Mouse (Mus musculus) embryonic facial prominence, embryonic 15.5 days (tissue): ENCODE data around the gene Gm9774. TPM values are rescaled to one million over a fixed set of nuclear protein-coding genes. Genes with fewer than 3 reads are reported as not detected.

ENCODE experiments used
- ATAC-seq: fragments of 200-750 bp; cut with Nextera tagmentation; 2 replicates; pipeline ENCODE4 v1.8.0; 2017; ENCODE audit warnings: low read depth, moderate TSS enrichment; ENCODE audit not compliant: insufficient number of reproducible peaks, low FRiP score, low TSS enrichment
- H3K27ac ChIP-seq: fragments of 300-500 bp; sonication (generic); replicated peaks from 2 replicates; pipeline ENCODE4 v1.5.1; 2015; ENCODE audit warnings: mild to moderate bottlenecking, inconsistent platforms
- H3K27me3 ChIP-seq: fragments of 300-500 bp; sonication (generic); 2 replicates; pipeline ENCODE4 v1.6.1; 2015; ENCODE audit warnings: inconsistent platforms
- H3K36me3 ChIP-seq: fragments of 300-500 bp; sonication (generic); 2 replicates; pipeline ENCODE4 v1.6.1; 2015; ENCODE audit warnings: mild to moderate bottlenecking, inconsistent platforms
- H3K4me1 ChIP-seq: fragments of 300-500 bp; sonication (generic); 2 replicates; pipeline ENCODE4 v1.6.1; 2015; ENCODE audit warnings: inconsistent platforms
- H3K4me2 ChIP-seq: fragments of 300-500 bp; sonication (generic); replicated peaks from 2 replicates; pipeline ENCODE4 v1.6.1; 2015; ENCODE audit warnings: mild to moderate bottlenecking, inconsistent platforms
- H3K4me3 ChIP-seq: fragments of 300-500 bp; sonication (generic); replicated peaks from 2 replicates; pipeline ENCODE4 v1.5.1; 2015; ENCODE audit warnings: mild to moderate bottlenecking, inconsistent platforms
- H3K9ac ChIP-seq: fragments of 300-500 bp; sonication (generic); 2 replicates; pipeline ENCODE4 v1.6.1; 2015; ENCODE audit warnings: inconsistent platforms
- H3K9me3 ChIP-seq: fragments of 300-500 bp; sonication (generic); replicated peaks from 2 replicates; pipeline ENCODE4 v1.6.1; 2016; ENCODE audit warnings: inconsistent platforms
- WGBS: fragments of 180-500 bp; shearing (Covaris S2); methylation state at CpG from one replicate; pipeline ENCODE4 v1.1.7; 2015; 5-methylcytosine and 5-hydroxymethylcytosine counted together
- polyA plus RNA-seq: library from polyadenylated mRNA; unstranded; fragments of >200 nt; fragmentation: Nextera tagmentation; extraction: Ambion mirVana; gene quantifications from 2 replicates; pipeline ENCODE4 v1.2.1, GENCODE M21; 2015

Gene Gm9774
- polyA plus RNA-seq, result 8.5 and 21.1 TPM in 2 replicates

GRCm38 (mm10) chr3:92429323-92429722, at the start of gene Gm9774:
TSS of gene Gm9774 (minus strand) at chr3:92429423.
- WGBS, result 89% methylated on average over 6 of the region's 6 CpGs
- no peak for ATAC-seq
- Histone ChIP-seq H3K4me3 (no peak within 1 kb of the TSS), H3K36me3 (no peaks in the 10 kb centered on the region), H3K27ac (no peak within 1 kb of the TSS), H3K4me1 (no peaks in the 10 kb centered on the region), H3K9ac (no peak within 1 kb of the TSS), H3K27me3 (no peaks in the 10 kb centered on the region), H3K4me2 (no peak within 1 kb of the TSS), H3K9me3 (no peaks in the 10 kb centered on the region)

- H3K4me1 ChIP-seq, result no peaks in the 10 kb centered on the region
- no peak for ATAC-seq
- no peak overlapping the region for H3K4me2 ChIP-seq
- H3K36me3 ChIP-seq, result no peaks in the 10 kb centered on the region
- 87% methylated on average over 2 of the region's 2 CpGs for WGBS
- no peaks in the 10 kb centered on the region for H3K9me3 ChIP-seq
- H3K27ac ChIP-seq, result no peak overlapping the region
- H3K9ac ChIP-seq, result no peak overlapping the region
- H3K27me3 ChIP-seq, result no peaks in the 10 kb centered on the region
- no peak overlapping the region for H3K4me3 ChIP-seq
Observed at GRCm38 (mm10) chr3:92470111-92470510, 40.9 kb upstream of the Gm9774 start.

GRCm38 (mm10) chr3:92467424-92467823, 38.2 kb upstream of the Gm9774 start:
- H3K4me3 ChIP-seq, result no peak overlapping the region
- no peaks in the 10 kb centered on the region for H3K9me3 ChIP-seq
- no peaks in the 10 kb centered on the region for H3K36me3 ChIP-seq
- ATAC-seq, result no peak
- no peaks in the 10 kb centered on the region for H3K27me3 ChIP-seq
- no peaks in the 10 kb centered on the region for H3K4me1 ChIP-seq
- H3K9ac ChIP-seq, result no peak overlapping the region
- no peak overlapping the region for H3K4me2 ChIP-seq
- H3K27ac ChIP-seq, result no peak overlapping the region

GRCm38 (mm10) chr3:92466576-92466975, 37.4 kb upstream of the Gm9774 start:
- Histone ChIP-seq H3K9ac (no peak overlapping the region), H3K4me3 (no peak overlapping the region), H3K9me3 (no peaks in the 10 kb centered on the region), H3K27me3 (no peaks in the 10 kb centered on the region), H3K27ac (no peak overlapping the region), H3K4me2 (no peak overlapping the region), H3K36me3 (no peaks in the 10 kb centered on the region), H3K4me1 (no peaks in the 10 kb centered on the region)
- ATAC-seq, result no peak
- 70% methylated on average over 1 of the region's 1 CpGs for WGBS

- ATAC-seq, result no peak
- WGBS, result 66% methylated on average over 2 of the region's 2 CpGs
Observed at GRCm38 (mm10) chr3:92458620-92459019, 29.4 kb upstream of the Gm9774 start, which contains the start of gene Sprr3. TSS of gene Sprr3 (minus strand) at chr3:92458720.

GRCm38 (mm10) chr3:92455151-92455550, 25.9 kb upstream of the Gm9774 start:
- Histone ChIP-seq H3K9ac (no peak overlapping the region), H3K4me1 (no peaks in the 10 kb centered on the region), H3K9me3 (no peaks in the 10 kb centered on the region), H3K4me3 (no peak overlapping the region), H3K27ac (no peak overlapping the region), H3K36me3 (no peaks in the 10 kb centered on the region), H3K4me2 (no peak overlapping the region), H3K27me3 (no peaks in the 10 kb centered on the region)
- WGBS, result 80% methylated on average over 5 of the region's 5 CpGs
- ATAC-seq, result no peak

More at GRCm38 (mm10) chr3:92458620-92459019, 29.4 kb upstream of the Gm9774 start, which contains the start of gene Sprr3:
- Histone ChIP-seq H3K9ac (no peak within 1 kb of the TSS), H3K9me3 (no peaks in the 10 kb centered on the region), H3K4me2 (no peak within 1 kb of the TSS), H3K27me3 (no peaks in the 10 kb centered on the region), H3K36me3 (no peaks in the 10 kb centered on the region), H3K4me1 (no peaks in the 10 kb centered on the region), H3K27ac (no peak within 1 kb of the TSS), H3K4me3 (no peak within 1 kb of the TSS)

GRCm38 (mm10) chr3:92440177-92440576, 11.0 kb upstream of the Gm9774 start:
- Histone ChIP-seq H3K9me3 (no peaks in the 10 kb centered on the region), H3K4me1 (no peaks in the 10 kb centered on the region), H3K4me2 (no peak overlapping the region), H3K27me3 (no peaks in the 10 kb centered on the region), H3K4me3 (no peak overlapping the region), H3K27ac (no peak overlapping the region), H3K36me3 (no peaks in the 10 kb centered on the region), H3K9ac (no peak overlapping the region)
- WGBS, result 69% methylated on average over 3 of the region's 3 CpGs
- no peak for ATAC-seq

GRCm38 (mm10) chr3:92438689-92439088, 9.5 kb upstream of the Gm9774 start, which contains the start of gene Sprr1b:
TSS of gene Sprr1b (minus strand) at chr3:92438789.
- no peak within 1 kb of the TSS for H3K4me3 ChIP-seq
- no peak within 1 kb of the TSS for H3K4me2 ChIP-seq
- H3K9ac ChIP-seq, result no peak within 1 kb of the TSS
- no peaks in the 10 kb centered on the region for H3K4me1 ChIP-seq
- no peak for ATAC-seq
- H3K9me3 ChIP-seq, result no peaks in the 10 kb centered on the region
- H3K27me3 ChIP-seq, result no peaks in the 10 kb centered on the region
- H3K27ac ChIP-seq, result no peak within 1 kb of the TSS
- WGBS, result 84% methylated on average over 3 of the region's 3 CpGs
- H3K36me3 ChIP-seq, result no peaks in the 10 kb centered on the region

- H3K4me3 ChIP-seq, result no peak within 1 kb of the TSS
- no peaks in the 10 kb centered on the region for H3K4me1 ChIP-seq
- H3K27ac ChIP-seq, result no peak within 1 kb of the TSS
- WGBS, result 72% methylated on average over 2 of the region's 2 CpGs
- no peaks in the 10 kb centered on the region for H3K9me3 ChIP-seq
- no peaks in the 10 kb centered on the region for H3K36me3 ChIP-seq
- H3K9ac ChIP-seq, result no peak within 1 kb of the TSS
- H3K27me3 ChIP-seq, result no peaks in the 10 kb centered on the region
- H3K4me2 ChIP-seq, result no peak within 1 kb of the TSS
- no peak for ATAC-seq
Observed at GRCm38 (mm10) chr3:92432282-92432681, 3.1 kb upstream of the Gm9774 start, which contains the start of gene Sprr2k. TSS of gene Sprr2k (plus strand) at chr3:92432582.

- H3K9me3 ChIP-seq, result no peaks in the 10 kb centered on the region
- ATAC-seq, result no peak
- WGBS, result 91% methylated on average over 2 of the region's 2 CpGs
Observed at GRCm38 (mm10) chr3:92417782-92418181, 11.4 kb downstream of the Gm9774 start, which contains the start of gene Sprr2j-ps. TSS of gene Sprr2j-ps (plus strand) at chr3:92418082.

GRCm38 (mm10) chr3:92407691-92408090, 21.5 kb downstream of the Gm9774 start, which contains the start of gene Sprr2i:
TSS of gene Sprr2i (plus strand) at chr3:92407991.
- H3K4me3 ChIP-seq, result no peak within 1 kb of the TSS
- 89% methylated on average over 2 of the region's 2 CpGs for WGBS
- no peaks in the 10 kb centered on the region for H3K9me3 ChIP-seq
- H3K9ac ChIP-seq, result no peak within 1 kb of the TSS
- H3K4me2 ChIP-seq, result no peak within 1 kb of the TSS
- no peaks in the 10 kb centered on the region for H3K36me3 ChIP-seq
- no peaks in the 10 kb centered on the region for H3K4me1 ChIP-seq
- ATAC-seq, result no peak
- H3K27ac ChIP-seq, result no peak within 1 kb of the TSS
- no peaks in the 10 kb centered on the region for H3K27me3 ChIP-seq

More at GRCm38 (mm10) chr3:92417782-92418181, 11.4 kb downstream of the Gm9774 start, which contains the start of gene Sprr2j-ps:
- Histone ChIP-seq H3K4me2 (no peak within 1 kb of the TSS), H3K4me3 (no peak within 1 kb of the TSS), H3K27ac (no peak within 1 kb of the TSS), H3K9ac (no peak within 1 kb of the TSS), H3K4me1 (no peaks in the 10 kb centered on the region), H3K27me3 (no peaks in the 10 kb centered on the region), H3K36me3 (no peaks in the 10 kb centered on the region)

- Histone ChIP-seq H3K9ac (no peak overlapping the region), H3K36me3 (no peaks in the 10 kb centered on the region), H3K27me3 (no peaks in the 10 kb centered on the region), H3K4me1 (no peaks in the 10 kb centered on the region), H3K4me2 (no peak overlapping the region), H3K9me3 (no peaks in the 10 kb centered on the region), H3K4me3 (no peak overlapping the region), H3K27ac (no peak overlapping the region)
- ATAC-seq, result no peak
- 39% methylated on average over 1 of the region's 1 CpGs for WGBS
Observed at GRCm38 (mm10) chr3:92394301-92394700, 34.9 kb downstream of the Gm9774 start.
